Mouse (Mus musculus) ES-E14 (cell line): ENCODE data around the gene Rc3h1. TPM values are rescaled to one million over a fixed set of nuclear protein-coding genes. Genes with fewer than 3 reads are reported as not detected.
"Not testable (repeated sequence)": the region's sequence is repeated elsewhere in the genome, so short reads cannot be mapped to it uniquely, and the experiment has no call there.

Experiments
- DNase-seq: peaks from one replicate; pipeline ENCODE4 v3.0.0-alpha.2; 2013; ENCODE audit warnings: low read depth, low spot score
- H3K27ac ChIP-seq: 2 replicates; pipeline ENCODE4 v1.5.1; 2012; ENCODE audit warnings: low read depth, mild to moderate bottlenecking, low read length, moderate library complexity, mixed read lengths; ENCODE audit not compliant: poor library complexity, insufficient read depth, severe bottlenecking
- H3K36me3 ChIP-seq: 2 replicates; pipeline ENCODE4 v1.6.1; 2012; ENCODE audit warnings: mild to moderate bottlenecking, low read length, moderate library complexity, mixed read lengths; ENCODE audit not compliant: control insufficient read depth, poor library complexity, insufficient read depth, severe bottlenecking
- H3K4me1 ChIP-seq, 2 experiments: fragments of 150-350 bp in 1 of 2; sonication (generic) in 1 of 2; 2 replicates each; pipeline ENCODE4 v1.6.1; 2012; ENCODE audit warnings: low read length in 2 of 2, mild to moderate bottlenecking in 1 of 2, mixed read lengths in 1 of 2; ENCODE audit not compliant: control insufficient read depth in 2 of 2, insufficient read depth in 2 of 2, poor library complexity in 1 of 2
- H3K4me3 ChIP-seq, 2 experiments: fragments of 150-350 bp in 1 of 2; sonication (generic) in 1 of 2; 2 replicates each; pipeline ENCODE4 v1.5.1; 2012; ENCODE audit warnings: low read length in 2 of 2, low read depth in 1 of 2, mild to moderate bottlenecking in 1 of 2, mixed read lengths in 1 of 2; ENCODE audit not compliant: insufficient read depth in 1 of 2, poor library complexity in 1 of 2, severe bottlenecking in 1 of 2
- H3K9ac ChIP-seq: 2 replicates; pipeline ENCODE4 v1.6.1; 2012; ENCODE audit warnings: low read depth, mild to moderate bottlenecking, low read length, mixed read lengths; ENCODE audit not compliant: poor library complexity, insufficient read depth, severe bottlenecking
- H3K9me3 ChIP-seq: fragments of 150-350 bp; sonication (generic); 2 replicates; pipeline ENCODE4 v1.6.1; 2012; ENCODE audit warnings: low read depth, mild to moderate bottlenecking, low read length; ENCODE audit not compliant: control insufficient read depth, insufficient read depth
- CHD2 ChIP-seq: IDR thresholded peaks from 2 replicates; pipeline ENCODE4 v1.6.1; 2014; ENCODE audit warnings: mild to moderate bottlenecking, low read depth, low read length, inconsistent platforms
- HCFC1 ChIP-seq: IDR thresholded peaks from 2 replicates; pipeline ENCODE4 v1.6.1; 2012; ENCODE audit warnings: low read length, inconsistent platforms, borderline replicate concordance; ENCODE audit not compliant: insufficient read depth
- MAFK ChIP-seq: IDR thresholded peaks from 2 replicates; pipeline ENCODE4 v1.6.1; 2014; ENCODE audit warnings: mild to moderate bottlenecking, low read depth, low read length, inconsistent platforms; ENCODE audit not compliant: insufficient read depth
- ZC3H11A ChIP-seq: IDR thresholded peaks from 2 replicates; pipeline ENCODE4 v1.6.1; 2012; ENCODE audit warnings: low read depth, mild to moderate bottlenecking, inconsistent platforms, low read length, borderline replicate concordance
- ZNF384 ChIP-seq: IDR thresholded peaks from 2 replicates; pipeline ENCODE4 v1.6.1; 2012; ENCODE audit warnings: low read depth, low read length, inconsistent platforms
- in situ Hi-C, 2 experiments: fragments of 600-800 bp; cut with MboI; formaldehyde crosslinking; loops; one replicate each; pipeline ENCODE4 v1.15.1; 2025; ENCODE audit warnings: low sequenced_read_pairs in 2 of 2, inconsistent platforms in 1 of 2; ENCODE audit not compliant: unreplicated experiment in 2 of 2
- total RNA-seq: library from RNA; depleted of rRNA; stranded (reverse); fragments of 300-350 nt; gene quantifications from 2 replicates; pipeline ENCODE4 v1.2.3, GENCODE M21; 2012

The Rc3h1 gene
- total RNA-seq, 1 experiment, result 23.2 TPM

DNA sequence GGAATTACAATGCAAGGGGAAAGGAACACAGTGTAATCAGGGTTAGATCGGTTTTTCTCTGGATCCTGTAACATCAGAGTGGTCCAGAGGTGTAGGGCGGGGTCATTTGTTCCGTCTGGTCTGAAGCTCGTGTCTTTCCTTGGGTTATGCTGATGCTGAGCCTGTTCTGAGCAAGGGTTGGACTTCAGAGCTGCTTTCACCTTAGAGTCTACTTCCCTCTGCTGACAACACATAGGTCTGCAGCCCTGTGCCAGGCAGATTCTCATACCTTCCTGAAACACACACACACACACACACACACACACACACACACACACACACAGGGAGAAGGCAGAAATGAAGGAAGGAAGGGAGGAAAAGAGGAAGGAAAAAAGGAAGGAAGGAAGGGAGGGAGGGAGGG, 43.2 kb upstream of the Rc3h1 start:
- Histone ChIP-seq H3K4me1 (no peaks in the 10 kb centered on the region), H3K9ac (no peak overlapping the region), H3K36me3 (no peaks in the 10 kb centered on the region), H3K4me3 (no peak overlapping the region), H3K27ac (no peak overlapping the region), H3K9me3 (no peaks in the 10 kb centered on the region)
- no peak for TF ChIP-seq ZC3H11A
- TF ChIP-seq MAFK, result no peak
- no peak for TF ChIP-seq CHD2
- TF ChIP-seq HCFC1, result no peak
- no peak for TF ChIP-seq ZNF384
- in situ Hi-C loops, result no loop called here
- DNase-seq, result peak; percentile 11

- no peak for TF ChIP-seq ZC3H11A
- TF ChIP-seq MAFK, result no peak
- TF ChIP-seq CHD2, result no peak
- no peak for TF ChIP-seq HCFC1
- no peak for TF ChIP-seq ZNF384
- Histone ChIP-seq H3K4me1 (no peaks in the 10 kb centered on the region), H3K9me3 (no peaks in the 10 kb centered on the region), H3K4me3 (no peak overlapping the region), H3K36me3 (no peaks in the 10 kb centered on the region), H3K9ac (no peak overlapping the region), H3K27ac (no peak overlapping the region)
- in situ Hi-C loops, result no loop called here
- no peak for DNase-seq
Measured at GRCm38 (mm10) chr1:160874757-160875156, 31.5 kb upstream of the Rc3h1 start.

- Histone ChIP-seq H3K4me3 (no peak overlapping the region), H3K4me1 (no peaks in the 10 kb centered on the region), H3K9ac (no peak overlapping the region), H3K36me3 (no peaks in the 10 kb centered on the region), H3K9me3 (no peaks in the 10 kb centered on the region), H3K27ac (no peak overlapping the region)
- TF ChIP-seq HCFC1 (no peak), CHD2 (no peak), MAFK (no peak), ZNF384 (no peak), ZC3H11A (no peak)
- in situ Hi-C loops, result no loop called here
- no peak for DNase-seq
Measured at GRCm38 (mm10) chr1:160876968-160877367, 29.2 kb upstream of the Rc3h1 start.

- DNase-seq, result no peak
- Histone ChIP-seq H3K4me3 (no peak overlapping the region), H3K9ac (no peak overlapping the region), H3K27ac (no peak overlapping the region), H3K9me3 (no peaks in the 10 kb centered on the region), H3K4me1 (no peaks in the 10 kb centered on the region), H3K36me3 (no peaks in the 10 kb centered on the region)
- in situ Hi-C loops, result no loop called here
- TF ChIP-seq CHD2 (no peak), MAFK (no peak), ZNF384 (no peak), HCFC1 (no peak), ZC3H11A (no peak)
Measured at GRCm38 (mm10) chr1:160878485-160878884, 27.7 kb upstream of the Rc3h1 start.

DNA sequence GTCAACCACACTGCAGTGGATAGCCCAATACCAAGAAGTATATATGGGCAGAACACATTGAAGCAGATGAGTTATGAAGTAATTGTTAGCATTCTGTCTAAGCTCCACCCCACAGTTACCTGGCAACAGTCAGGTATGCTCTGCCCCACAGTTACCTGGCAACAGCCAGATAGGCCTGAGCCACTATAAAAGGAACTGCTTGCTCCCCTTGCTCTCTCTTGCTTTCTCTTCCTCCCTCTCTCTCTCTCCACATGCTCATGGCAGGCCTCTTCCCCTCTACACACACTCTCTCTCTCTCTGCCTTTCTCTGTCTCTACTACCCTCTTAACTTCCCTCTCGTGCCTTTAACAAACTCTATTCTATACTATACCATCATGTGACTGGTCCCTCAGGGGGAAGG, 24.8 kb upstream of the Rc3h1 start:
- H3K36me3 ChIP-seq, in situ Hi-C loops, DNase-seq, H3K9me3 ChIP-seq, H3K9ac ChIP-seq, H3K27ac ChIP-seq, H3K4me1 ChIP-seq, H3K4me3 ChIP-seq: not testable (repeated sequence)
